Mouse (Mus musculus) kidney, embryonic 14.5 days (tissue): ENCODE results near the gene Mospd1. TPM values are rescaled to one million over a fixed set of nuclear protein-coding genes. Genes with fewer than 3 reads are reported as not detected.

ENCODE experiments used
- ATAC-seq: fragments of 200-750 bp; cut with Nextera tagmentation; 2 replicates; pipeline ENCODE4 v1.8.0; 2017; ENCODE audit warnings: moderate number of reproducible peaks, mild to moderate bottlenecking, moderate TSS enrichment, moderate library complexity; ENCODE audit not compliant: low FRiP score, low TSS enrichment
- H3K27ac ChIP-seq: fragments of 300-500 bp; sonication (generic); 2 replicates; pipeline ENCODE4 v1.5.1; 2014; ENCODE audit warnings: low read depth, mild to moderate bottlenecking, low read length, moderate library complexity, mixed read lengths
- H3K27me3 ChIP-seq: fragments of 300-500 bp; sonication (generic); 2 replicates; pipeline ENCODE4 v1.6.1; 2014; ENCODE audit warnings: mild to moderate bottlenecking, low read length; ENCODE audit not compliant: control insufficient read depth, insufficient read depth
- H3K36me3 ChIP-seq: fragments of 300-500 bp; sonication (generic); 2 replicates; pipeline ENCODE4 v1.6.1; 2014; ENCODE audit warnings: low read length, mixed read lengths; ENCODE audit not compliant: control insufficient read depth, insufficient read depth
- H3K4me1 ChIP-seq: fragments of 300-500 bp; sonication (generic); 2 replicates; pipeline ENCODE4 v1.6.1; 2014; ENCODE audit warnings: low read length, mixed read lengths; ENCODE audit not compliant: control insufficient read depth, insufficient read depth
- H3K4me2 ChIP-seq: fragments of 300-500 bp; sonication (generic); replicated peaks from 2 replicates; pipeline ENCODE4 v1.6.1; 2014; ENCODE audit warnings: low read depth, mild to moderate bottlenecking, low read length
- H3K4me3 ChIP-seq: fragments of 300-500 bp; sonication (generic); 2 replicates; pipeline ENCODE4 v1.5.1; 2014; ENCODE audit warnings: mild to moderate bottlenecking, low read length
- H3K9ac ChIP-seq: fragments of 300-500 bp; sonication (generic); 2 replicates; pipeline ENCODE4 v1.6.1; 2014; ENCODE audit warnings: low read depth, mild to moderate bottlenecking, low read length, moderate library complexity
- H3K9me3 ChIP-seq: fragments of 300-500 bp; sonication (generic); 2 replicates; pipeline ENCODE4 v1.6.1; 2016; ENCODE audit warnings: low read length; ENCODE audit not compliant: control insufficient read depth
- WGBS: fragments of 180-500 bp; shearing (Covaris S2); extraction: QIAGEN DNeasy Blood & Tissue Kit; methylation state at CpG from one replicate; pipeline ENCODE4 v1.1.7; 2014; 5-methylcytosine and 5-hydroxymethylcytosine counted together
- polyA plus RNA-seq: library from polyadenylated mRNA; unstranded; fragments of >200 nt; fragmentation: Nextera tagmentation; extraction: Ambion mirVana; gene quantifications from 2 replicates; pipeline ENCODE4 v1.2.1, GENCODE M21; 2014

The Mospd1 gene
- polyA plus RNA-seq, result 38.9 and 42.3 TPM in 2 replicates

- 24% methylated on average over 11 of the region's 15 CpGs for WGBS
- peak within 1 kb of the TSS; percentile 66 for H3K9ac ChIP-seq
- H3K4me1 ChIP-seq, result no peaks in the 10 kb centered on the region
- H3K4me3 ChIP-seq, result peak within 1 kb of the TSS; percentile 59
- H3K27me3 ChIP-seq, result no peaks in the 10 kb centered on the region
- H3K27ac ChIP-seq, result peak within 1 kb of the TSS; percentile 76; the same call in 1 of the 2 replicates
- H3K4me2 ChIP-seq, result peak within 1 kb of the TSS; percentile 59
- ATAC-seq, result peak; percentile 96
- H3K36me3 ChIP-seq, result no peaks in the 10 kb centered on the region
- no peaks in the 10 kb centered on the region for H3K9me3 ChIP-seq
Observed at GRCm38 (mm10) chrX:53370366-53370740, at the start of gene Mospd1. TSS of gene Mospd1 (minus strand) at chrX:53370502.

GRCm38 (mm10) chrX:53386362-53386761 is 16.1 kb upstream of the Mospd1 start:
- ATAC-seq, result no peak

GRCm38 (mm10) chrX:53383122-53383521 is 12.8 kb upstream of the Mospd1 start:
- no peaks in the 10 kb centered on the region for H3K36me3 ChIP-seq
- WGBS, result 42% methylated on average over 3 of the region's 3 CpGs
- no peak overlapping the region for H3K4me2 ChIP-seq
- H3K9me3 ChIP-seq, result no peaks in the 10 kb centered on the region
- H3K27ac ChIP-seq, result no peak overlapping the region
- no peak overlapping the region for H3K4me3 ChIP-seq
- no peak overlapping the region for H3K9ac ChIP-seq
- no peak for ATAC-seq
- H3K4me1 ChIP-seq, result no peaks in the 10 kb centered on the region
- H3K27me3 ChIP-seq, result no peaks in the 10 kb centered on the region

More at GRCm38 (mm10) chrX:53386362-53386761, 16.1 kb upstream of the Mospd1 start:
- Histone ChIP-seq H3K9ac (no peak overlapping the region), H3K27me3 (no peaks in the 10 kb centered on the region), H3K36me3 (no peaks in the 10 kb centered on the region), H3K4me1 (no peaks in the 10 kb centered on the region), H3K4me3 (no peak overlapping the region), H3K9me3 (no peaks in the 10 kb centered on the region), H3K4me2 (no peak overlapping the region), H3K27ac (no peak overlapping the region)
- 78% methylated on average over 3 of the region's 3 CpGs for WGBS

GRCm38 (mm10) chrX:53369534-53370365 is 552 bp downstream of the Mospd1 start:
- Histone ChIP-seq H3K9me3 (no peaks in the 10 kb centered on the region), H3K9ac (peak overlapping the region; percentile 66), H3K27ac (peak overlapping the region; percentile 76; the same call in 1 of the 2 replicates), H3K27me3 (no peaks in the 10 kb centered on the region), H3K36me3 (no peaks in the 10 kb centered on the region), H3K4me1 (no peaks in the 10 kb centered on the region), H3K4me3 (peak overlapping the region; percentile 59), H3K4me2 (peak overlapping the region; percentile 59)
- ATAC-seq, result peak; percentile 87
- 31% methylated on average over 24 of the region's 25 CpGs for WGBS

GRCm38 (mm10) chrX:53364668-53365383 is 5.5 kb downstream of the Mospd1 start:
- no peaks in the 10 kb centered on the region for H3K36me3 ChIP-seq
- no peak overlapping the region for H3K9ac ChIP-seq
- no peaks in the 10 kb centered on the region for H3K9me3 ChIP-seq
- ATAC-seq, result no peak
- no peak overlapping the region for H3K4me3 ChIP-seq
- no peak overlapping the region for H3K4me2 ChIP-seq
- H3K4me1 ChIP-seq, result no peaks in the 10 kb centered on the region
- H3K27ac ChIP-seq, result no peak overlapping the region
- WGBS, result 68% methylated on average over 7 of the region's 7 CpGs
- no peaks in the 10 kb centered on the region for H3K27me3 ChIP-seq

- H3K9ac ChIP-seq, result no peak overlapping the region
- H3K27me3 ChIP-seq, result no peaks in the 10 kb centered on the region
- H3K27ac ChIP-seq, result no peak overlapping the region
- no peaks in the 10 kb centered on the region for H3K4me1 ChIP-seq
- no peaks in the 10 kb centered on the region for H3K9me3 ChIP-seq
- ATAC-seq, result no peak
- no peak overlapping the region for H3K4me3 ChIP-seq
- peaks cover 5% of the 10 kb centered on the region; the same call in 1 of the 2 replicates for H3K36me3 ChIP-seq
- 92% methylated on average over 4 of the region's 4 CpGs for WGBS
- no peak overlapping the region for H3K4me2 ChIP-seq
Observed at GRCm38 (mm10) chrX:53348374-53348773, 21.9 kb downstream of the Mospd1 start.

- H3K4me3 ChIP-seq, result no peak overlapping the region
- no peak for ATAC-seq
- H3K9ac ChIP-seq, result no peak overlapping the region
- H3K27ac ChIP-seq, result no peak overlapping the region
- no peak overlapping the region for H3K4me2 ChIP-seq
- WGBS, result 66% methylated on average over 2 of the region's 2 CpGs
- H3K27me3 ChIP-seq, result no peaks in the 10 kb centered on the region
- no peaks in the 10 kb centered on the region for H3K9me3 ChIP-seq
- no peaks in the 10 kb centered on the region for H3K36me3 ChIP-seq
- no peaks in the 10 kb centered on the region for H3K4me1 ChIP-seq
Observed at GRCm38 (mm10) chrX:53341531-53341930, 28.8 kb downstream of the Mospd1 start.

GRCm38 (mm10) chrX:53337355-53337754 is 32.9 kb downstream of the Mospd1 start:
- Histone ChIP-seq H3K27me3 (no peaks in the 10 kb centered on the region), H3K4me2 (no peak overlapping the region), H3K27ac (no peak overlapping the region), H3K36me3 (no peaks in the 10 kb centered on the region), H3K9me3 (no peaks in the 10 kb centered on the region), H3K4me3 (no peak overlapping the region), H3K9ac (no peak overlapping the region), H3K4me1 (no peaks in the 10 kb centered on the region)
- no peak for ATAC-seq

GRCm38 (mm10) chrX:53330396-53330795 is 39.9 kb downstream of the Mospd1 start:
- H3K4me3 ChIP-seq, result no peak overlapping the region
- no peaks in the 10 kb centered on the region for H3K36me3 ChIP-seq
- no peak for ATAC-seq
- H3K9me3 ChIP-seq, result no peaks in the 10 kb centered on the region
- no peaks in the 10 kb centered on the region for H3K4me1 ChIP-seq
- H3K27me3 ChIP-seq, result no peaks in the 10 kb centered on the region
- H3K9ac ChIP-seq, result no peak overlapping the region
- no peak overlapping the region for H3K4me2 ChIP-seq
- H3K27ac ChIP-seq, result no peak overlapping the region
- 93% methylated on average over 4 of the region's 4 CpGs for WGBS
